8 mouse cellular contexts compared by ENCODE assay signal in the genomic region with DNA sequence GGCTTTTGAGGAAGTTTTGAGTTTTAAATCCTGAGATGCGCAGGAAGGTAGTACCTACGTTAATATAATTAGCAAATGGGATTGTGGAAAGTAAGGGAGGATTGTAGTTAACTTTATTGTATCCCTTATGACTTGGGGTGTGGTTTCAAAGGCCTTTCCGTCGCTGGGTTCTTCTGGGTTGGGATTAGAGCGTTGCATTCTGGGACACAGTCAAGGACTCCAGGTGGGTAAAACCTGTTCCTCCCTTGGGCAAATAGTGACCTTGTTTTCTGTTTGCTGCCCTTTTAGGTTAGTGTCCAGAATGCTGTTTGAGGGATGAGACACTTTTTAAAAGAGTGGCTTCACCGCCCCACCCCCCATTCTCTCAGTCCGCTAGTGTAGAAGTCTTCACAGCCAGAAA. TPM values are rescaled to one million over a fixed set of nuclear protein-coding genes. Genes with fewer than 3 reads are reported as not detected.
DNase-seq lines count a peak whose midpoint lies in the region; ATAC-seq and TF ChIP-seq lines count a peak whose summit lies in the region.

No protein-coding gene starts in this region.

- peak overlapping the region; percentile 83 for H3K4me3 ChIP-seq in heart, adult 2 months
- peak overlapping the region; percentile 61 for H3K4me3 ChIP-seq in forebrain, postnatal 0 days (ENCODE audit: low read depth, low read length)
- H3K4me3 ChIP-seq in limb, embryonic 13.5 days: peak overlapping the region; percentile 90
- peak overlapping the region; percentile 58 for H3K4me3 ChIP-seq in neural tube, embryonic 14.5 days (ENCODE audit: low read depth, low read length)

- no peak for TF ChIP-seq CTCF in heart, adult 2 months (IDR thresholded peaks at IDR 0.05)
- TF ChIP-seq CTCF in forebrain, postnatal 0 days (IDR thresholded peaks at IDR 0.05; ENCODE audit: low read depth): no peak

- no peak overlapping the region; the same call in 1 of the 2 replicates for H3K9ac ChIP-seq in heart, adult 2 months (ENCODE audit: low read depth, low read length)
- H3K9ac ChIP-seq in forebrain, postnatal 0 days: peak overlapping the region; percentile 48
- peak overlapping the region; percentile 89 for H3K9ac ChIP-seq in limb, embryonic 13.5 days
- H3K9ac ChIP-seq in neural tube, embryonic 14.5 days (replicated peaks; ENCODE audit: low read depth, low read length): peak overlapping the region; percentile 47

- no peaks in the 10 kb centered on the region for H3K79me2 ChIP-seq in heart, adult 2 months (replicated peaks; ENCODE audit: control insufficient read depth, insufficient read depth, low read length)

- intact Hi-C loops in heart, adult 2 months (cut with DNase I): no loop called here
- intact Hi-C loops in heart, postnatal 36 days (cut with DNase I): no loop called here

- no peak for TF ChIP-seq EP300 in heart, adult 2 months (IDR thresholded peaks at IDR 0.05; ENCODE audit: insufficient read depth, low read depth, low read length)

- 0 out of 2 replicates have a peak, but pooled peaks cover 1% of the 10 kb centered on the region for H3K4me1 ChIP-seq in heart, adult 2 months (ENCODE audit: control insufficient read depth, insufficient read depth, low read length)
- H3K4me1 ChIP-seq in forebrain, postnatal 0 days (ENCODE audit: insufficient read depth): peaks cover 3% of the 10 kb centered on the region; the same call in 1 of the 2 replicates
- peaks cover 23% of the 10 kb centered on the region for H3K4me1 ChIP-seq in limb, embryonic 13.5 days
- peaks cover 4% of the 10 kb centered on the region; the same call in 1 of the 2 replicates for H3K4me1 ChIP-seq in neural tube, embryonic 14.5 days (ENCODE audit: control insufficient read depth, insufficient read depth, low read length)

- H3K36me3 ChIP-seq in heart, adult 2 months (ENCODE audit: control insufficient read depth, insufficient read depth, low read length): no peaks in the 10 kb centered on the region
- H3K36me3 ChIP-seq in forebrain, postnatal 0 days (ENCODE audit: insufficient read depth): no peaks in the 10 kb centered on the region
- no peaks in the 10 kb centered on the region for H3K36me3 ChIP-seq in limb, embryonic 13.5 days
- H3K36me3 ChIP-seq in neural tube, embryonic 14.5 days (ENCODE audit: control insufficient read depth, insufficient read depth, low read length): no peaks in the 10 kb centered on the region

- 2% methylated on average over 7 of the region's 7 CpGs for WGBS in heart, adult 2 months
- WGBS in forebrain, postnatal 0 days: 0% methylated on average over 7 of the region's 7 CpGs
- WGBS in limb, embryonic 13.5 days: under 1% methylated on average over 7 of the region's 7 CpGs
- under 1% methylated on average over 7 of the region's 7 CpGs for WGBS in neural tube, embryonic 14.5 days

- peak overlapping the region; percentile 98 for H3K4me2 ChIP-seq in forebrain, postnatal 0 days (ENCODE audit: low read depth)
- H3K4me2 ChIP-seq in limb, embryonic 13.5 days (replicated peaks): peak overlapping the region; percentile 76
- peak overlapping the region; percentile 91 for H3K4me2 ChIP-seq in neural tube, embryonic 14.5 days (ENCODE audit: low read depth, low read length)

- no peaks in the 10 kb centered on the region for H3K27me3 ChIP-seq in heart, adult 2 months (ENCODE audit: control insufficient read depth, insufficient read depth, low read length)
- H3K27me3 ChIP-seq in forebrain, postnatal 0 days (ENCODE audit: insufficient read depth, low read length): no peaks in the 10 kb centered on the region
- no peaks in the 10 kb centered on the region for H3K27me3 ChIP-seq in limb, embryonic 13.5 days
- no peaks in the 10 kb centered on the region for H3K27me3 ChIP-seq in neural tube, embryonic 14.5 days (ENCODE audit: control insufficient read depth, insufficient read depth, low read length)

- TF ChIP-seq POLR2A in heart, adult 2 months (IDR thresholded peaks at IDR 0.05; ENCODE audit: insufficient read depth, low read depth, low read length): no peak

- DNase-seq in heart, adult 2 months: no peak
- DNase-seq in heart, postnatal 36 days: no peak
- peak; percentile 77 for DNase-seq in R1 (ENCODE audit: low read depth, low spot score)
- DNase-seq in forebrain, postnatal 0 days: no peak
- DNase-seq in urinary bladder, postnatal 25 days (ENCODE audit: low spot score): no peak

- no peak for ATAC-seq in forebrain, postnatal 0 days
- no peak for ATAC-seq in limb, embryonic 13.5 days (ENCODE audit: low FRiP score, low read depth)
- ATAC-seq in neural tube, embryonic 14.5 days (ENCODE audit: low read depth): no peak
- no peak for ATAC-seq in cerebellum, adult (ENCODE audit: insufficient number of reproducible peaks, low FRiP score, low TSS enrichment)

- no peak overlapping the region for H3K27ac ChIP-seq in heart, adult 2 months
- no peak overlapping the region for H3K27ac ChIP-seq in forebrain, postnatal 0 days (ENCODE audit: low read depth, low read length)
- H3K27ac ChIP-seq in limb, embryonic 13.5 days: peak overlapping the region; percentile 69
- no peak overlapping the region for H3K27ac ChIP-seq in neural tube, embryonic 14.5 days (ENCODE audit: low read depth, low read length)

- no peaks in the 10 kb centered on the region for H3K9me3 ChIP-seq in forebrain, postnatal 0 days (ENCODE audit: low read length)
- no peaks in the 10 kb centered on the region for H3K9me3 ChIP-seq in limb, embryonic 13.5 days
- H3K9me3 ChIP-seq in neural tube, embryonic 14.5 days (ENCODE audit: control insufficient read depth, low read length): no peaks in the 10 kb centered on the region

RNA-seq across cellular contexts. Expression of a gene that starts 0.8 kb away (rescaled TPM):
- 1 to 10 TPM in 1 of 2 experiments, under 1 TPM in 1; 0.50 to 1.2 TPM for total RNA-seq in heart, adult 2 months (2021)
- 1.5 and 1.6 TPM in 2 replicates for polyA plus RNA-seq in heart, adult 2 months (2012; rRNA removed)
- 1 to 10 TPM; 1.6 to 1.8 TPM for total RNA-seq in heart, postnatal 36 days (2021)
- total RNA-seq in forebrain, postnatal 0 days (2014; rRNA removed): 29.1 and 35.7 TPM in 2 replicates
- 35.8 and 45.3 TPM in 2 replicates for polyA plus RNA-seq in forebrain, postnatal 0 days (2015; fragmentation: Nextera tagmentation; extraction: Ambion mirVana)
- polyA plus RNA-seq in limb, embryonic 13.5 days (2015; fragmentation: Nextera tagmentation; extraction: Ambion mirVana): 299 and 324 TPM in 2 replicates
- 24.5 and 34.5 TPM in 2 replicates for polyA plus RNA-seq in neural tube, embryonic 14.5 days (2014; fragmentation: Nextera tagmentation; extraction: Ambion mirVana)

RNA-seq across cellular contexts. Expression of a gene that starts 5.6 kb away (rescaled TPM):
- 10 to 100 TPM; 11.1 to 11.5 TPM for total RNA-seq in heart, adult 2 months (2021)
- 15.3 and 20.6 TPM in 2 replicates for polyA plus RNA-seq in heart, adult 2 months (2012; rRNA removed)
- 10 to 100 TPM; 12.6 to 14.2 TPM for total RNA-seq in heart, postnatal 36 days (2021)
- total RNA-seq in forebrain, postnatal 0 days (2014; rRNA removed): 18.1 and 18.7 TPM in 2 replicates
- 20.2 and 21.8 TPM in 2 replicates for polyA plus RNA-seq in forebrain, postnatal 0 days (2015; fragmentation: Nextera tagmentation; extraction: Ambion mirVana)
- 31.6 and 33.4 TPM in 2 replicates for polyA plus RNA-seq in limb, embryonic 13.5 days (2015; fragmentation: Nextera tagmentation; extraction: Ambion mirVana)
- 29.6 and 33.9 TPM in 2 replicates for polyA plus RNA-seq in neural tube, embryonic 14.5 days (2014; fragmentation: Nextera tagmentation; extraction: Ambion mirVana)
